Mouse (Mus musculus) forebrain, embryonic 16.5 days (tissue): ENCODE measurements at regions not wholly inside any gene's neighbourhood (a gene's known extent, or its start where the extent isn't known, plus 50 kb on each side); places are given as distances from the start of the nearest gene placed in this dataset.
"Not testable (repeated sequence)": the region's sequence is repeated elsewhere in the genome, so short reads cannot be mapped to it uniquely, and the experiment has no call there.

Source experiments
- ATAC-seq: fragments of 200-750 bp; cut with Nextera tagmentation; 2 replicates; pipeline ENCODE4 v1.8.0; 2017; ENCODE audit warnings: mild to moderate bottlenecking, moderate library complexity
- H3K27ac ChIP-seq: fragments of 300-500 bp; sonication (generic); 2 replicates; pipeline ENCODE4 v1.5.1; 2014; ENCODE audit warnings: low read length, control low read depth
- H3K27me3 ChIP-seq: fragments of 300-500 bp; sonication (generic); replicated peaks from 2 replicates; pipeline ENCODE4 v1.6.1; 2014; ENCODE audit warnings: low read length; ENCODE audit not compliant: control insufficient read depth, insufficient read depth
- H3K36me3 ChIP-seq: fragments of 300-500 bp; sonication (generic); 2 replicates; pipeline ENCODE4 v1.6.1; 2014; ENCODE audit not compliant: control insufficient read depth, insufficient read depth
- H3K4me1 ChIP-seq: fragments of 300-500 bp; sonication (generic); replicated peaks from 2 replicates; pipeline ENCODE4 v1.6.1; 2014; ENCODE audit warnings: low read length; ENCODE audit not compliant: control insufficient read depth, insufficient read depth
- H3K4me2 ChIP-seq: fragments of 300-500 bp; sonication (generic); 2 replicates; pipeline ENCODE4 v1.6.1; 2014; ENCODE audit warnings: mild to moderate bottlenecking, low read length, control low read depth
- H3K4me3 ChIP-seq: fragments of 300-500 bp; sonication (generic); replicated peaks from 2 replicates; pipeline ENCODE4 v1.5.1; 2014; ENCODE audit warnings: mild to moderate bottlenecking, low read length, control low read depth
- H3K9ac ChIP-seq: fragments of 300-500 bp; sonication (generic); replicated peaks from 2 replicates; pipeline ENCODE4 v1.6.1; 2014; ENCODE audit warnings: low read depth, low read length, control low read depth
- H3K9me3 ChIP-seq: fragments of 300-500 bp; sonication (generic); 2 replicates; pipeline ENCODE4 v1.6.1; 2016; ENCODE audit warnings: low read length; ENCODE audit not compliant: control insufficient read depth
- WGBS: fragments of 180-500 bp; shearing (Covaris S2); extraction: QIAGEN DNeasy Blood & Tissue Kit; methylation state at CpG from one replicate; pipeline ENCODE4 v1.1.7; 2014; 5-methylcytosine and 5-hydroxymethylcytosine counted together

- H3K4me3 ChIP-seq, result no peak overlapping the region
- H3K9ac ChIP-seq, result no peak overlapping the region
- H3K4me1 ChIP-seq, result no peaks in the 10 kb centered on the region
- ATAC-seq, result no peak
- H3K27ac ChIP-seq, result no peak overlapping the region
- 88% methylated on average over 1 of the region's 1 CpGs for WGBS
- no peak overlapping the region for H3K4me2 ChIP-seq
- H3K9me3 ChIP-seq, result no peaks in the 10 kb centered on the region
- H3K36me3 ChIP-seq, result no peaks in the 10 kb centered on the region
- no peaks in the 10 kb centered on the region for H3K27me3 ChIP-seq
These were observed 385.3 kb upstream of the Tnc start for GRCm38 (mm10) chr4:64432097-64432496.

- Histone ChIP-seq H3K4me1 (no peaks in the 10 kb centered on the region), H3K36me3 (no peaks in the 10 kb centered on the region), H3K4me3 (no peak overlapping the region), H3K9me3 (no peaks in the 10 kb centered on the region), H3K27ac (no peak overlapping the region), H3K27me3 (no peaks in the 10 kb centered on the region), H3K9ac (no peak overlapping the region), H3K4me2 (no peak overlapping the region)
- 70% methylated on average over 13 of the region's 13 CpGs for WGBS
- ATAC-seq, result no peak
These were observed 391.2 kb upstream of the Tnc start for GRCm38 (mm10) chr4:64437744-64438594.

- H3K27ac ChIP-seq, result no peak overlapping the region
- ATAC-seq, result peak; percentile 61
These were observed 404.6 kb upstream of the Tnc start for GRCm38 (mm10) chr4:64451442-64451841.

GRCm38 (mm10) chr4:64451946-64452345 lies 405.1 kb upstream of the Tnc start:
- WGBS, result 9% methylated on average over 1 of the region's 1 CpGs
- Histone ChIP-seq H3K27me3 (no peaks in the 10 kb centered on the region), H3K4me2 (no peak overlapping the region), H3K9me3 (no peaks in the 10 kb centered on the region), H3K36me3 (no peaks in the 10 kb centered on the region), H3K4me3 (no peak overlapping the region), H3K4me1 (peaks cover 4% of the 10 kb centered on the region; the same call in 1 of the 2 replicates), H3K27ac (no peak overlapping the region), H3K9ac (no peak overlapping the region)
- peak; percentile 97 for ATAC-seq

More at GRCm38 (mm10) chr4:64451442-64451841, 404.6 kb upstream of the Tnc start:
- Histone ChIP-seq H3K4me1 (peaks cover 4% of the 10 kb centered on the region; the same call in 1 of the 2 replicates), H3K27me3 (no peaks in the 10 kb centered on the region), H3K9ac (no peak overlapping the region), H3K36me3 (no peaks in the 10 kb centered on the region), H3K9me3 (no peaks in the 10 kb centered on the region), H3K4me2 (no peak overlapping the region), H3K4me3 (no peak overlapping the region)
- WGBS, result 32% methylated on average over 1 of the region's 1 CpGs

GRCm38 (mm10) chr4:64492260-64492962 lies 445.6 kb upstream of the Tnc start:
- Histone ChIP-seq H3K27me3 (no peaks in the 10 kb centered on the region), H3K4me1 (0 out of 2 replicates have a peak, but pooled peaks cover 2% of the 10 kb centered on the region), H3K27ac (no peak overlapping the region), H3K9ac (no peak overlapping the region), H3K4me2 (no peak overlapping the region), H3K9me3 (no peaks in the 10 kb centered on the region), H3K4me3 (no peak overlapping the region), H3K36me3 (no peaks in the 10 kb centered on the region)
- WGBS, result 95% methylated on average over 1 of the region's 1 CpGs
- ATAC-seq, result peak; percentile 79

GRCm38 (mm10) chr4:64497759-64498158 lies 450.9 kb upstream of the Tnc start:
- H3K4me2 ChIP-seq, H3K4me1 ChIP-seq, H3K9me3 ChIP-seq, H3K27ac ChIP-seq, H3K4me3 ChIP-seq, H3K36me3 ChIP-seq, H3K27me3 ChIP-seq, H3K9ac ChIP-seq: not testable (repeated sequence)
- ATAC-seq, result peak; percentile 55; the same call in 1 of the 2 replicates

- Histone ChIP-seq H3K27ac (no peak overlapping the region), H3K27me3 (no peaks in the 10 kb centered on the region), H3K4me1 (no peaks in the 10 kb centered on the region), H3K4me3 (no peak overlapping the region), H3K9ac (no peak overlapping the region), H3K4me2 (no peak overlapping the region), H3K9me3 (no peaks in the 10 kb centered on the region), H3K36me3 (no peaks in the 10 kb centered on the region)
- whole genome bisulfite sequencing, result 67% methylated on average over 5 of the region's 5 CpGs
- no peak; the same call in 1 of the 2 replicates for ATAC-seq
These were observed 454.0 kb upstream of the Tnc start for GRCm38 (mm10) chr4:64500635-64501395.

GRCm38 (mm10) chr4:64521883-64522282 lies 475.1 kb upstream of the Tnc start:
- ATAC-seq, result no peak
- no peak overlapping the region for H3K27ac ChIP-seq
- H3K4me3 ChIP-seq, result no peak overlapping the region
- H3K4me2 ChIP-seq, result no peak overlapping the region
- H3K4me1 ChIP-seq, result no peaks in the 10 kb centered on the region
- no peak overlapping the region for H3K9ac ChIP-seq
- H3K9me3 ChIP-seq, result no peaks in the 10 kb centered on the region
- H3K27me3 ChIP-seq, result no peaks in the 10 kb centered on the region
- no peaks in the 10 kb centered on the region for H3K36me3 ChIP-seq

- no peak overlapping the region for H3K27ac ChIP-seq
- H3K9me3 ChIP-seq, result no peaks in the 10 kb centered on the region
- no peak overlapping the region for H3K9ac ChIP-seq
- H3K4me2 ChIP-seq, result no peak overlapping the region
- ATAC-seq, result no peak
- no peaks in the 10 kb centered on the region for H3K27me3 ChIP-seq
- H3K36me3 ChIP-seq, result no peaks in the 10 kb centered on the region
- H3K4me1 ChIP-seq, result no peaks in the 10 kb centered on the region
- WGBS, result 86% methylated on average over 4 of the region's 4 CpGs
- H3K4me3 ChIP-seq, result no peak overlapping the region
These were observed 481.0 kb upstream of the Tnc start for GRCm38 (mm10) chr4:64527724-64528332.
